Mouse (Mus musculus): ENCODE data around the gene Nfix.

The Nfix gene

GRCm38 (mm10) chr8:84799999-84800831 is at the start of gene Nfix:
TSS of gene Nfix (minus strand) at chr8:84800344.
- peak; percentile 67 for DNase-seq

DNA sequence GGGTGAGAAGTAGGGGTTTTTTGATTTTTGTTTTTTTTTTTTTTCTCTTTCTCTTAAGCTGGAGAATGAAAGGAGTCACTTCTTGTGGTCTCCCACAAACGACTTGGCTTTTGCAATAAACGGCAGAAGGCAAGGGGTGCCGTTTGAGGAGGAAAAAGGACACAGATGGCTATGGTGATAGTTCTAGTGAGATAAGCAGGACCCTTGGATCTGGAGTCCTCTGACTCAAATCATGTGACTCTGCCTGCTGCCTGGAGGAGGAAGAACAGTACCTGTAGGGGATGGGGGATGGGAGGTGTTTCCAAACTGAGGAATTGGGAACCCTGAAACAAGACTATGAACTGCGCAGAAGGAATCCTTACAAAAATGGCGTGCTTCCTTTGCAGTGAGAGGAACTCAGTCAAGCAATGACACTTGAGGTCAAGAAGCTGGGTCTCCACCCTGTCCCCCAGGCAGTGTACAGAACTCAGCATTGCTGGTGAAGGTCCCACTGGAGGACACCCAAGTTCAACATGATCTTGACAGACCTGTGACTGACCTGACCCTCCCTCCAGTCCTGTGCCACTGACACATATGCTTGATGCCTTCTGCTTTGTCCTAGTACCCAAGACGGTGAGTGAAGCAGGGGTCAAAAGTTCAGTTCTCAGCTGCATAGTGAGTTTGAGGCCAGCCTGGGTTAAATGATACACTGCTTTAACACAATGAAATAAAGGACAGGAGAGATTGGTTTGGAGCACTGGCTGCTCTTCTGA is 47.7 kb upstream of the Nfix start:
- DNase-seq: no peak

DNA sequence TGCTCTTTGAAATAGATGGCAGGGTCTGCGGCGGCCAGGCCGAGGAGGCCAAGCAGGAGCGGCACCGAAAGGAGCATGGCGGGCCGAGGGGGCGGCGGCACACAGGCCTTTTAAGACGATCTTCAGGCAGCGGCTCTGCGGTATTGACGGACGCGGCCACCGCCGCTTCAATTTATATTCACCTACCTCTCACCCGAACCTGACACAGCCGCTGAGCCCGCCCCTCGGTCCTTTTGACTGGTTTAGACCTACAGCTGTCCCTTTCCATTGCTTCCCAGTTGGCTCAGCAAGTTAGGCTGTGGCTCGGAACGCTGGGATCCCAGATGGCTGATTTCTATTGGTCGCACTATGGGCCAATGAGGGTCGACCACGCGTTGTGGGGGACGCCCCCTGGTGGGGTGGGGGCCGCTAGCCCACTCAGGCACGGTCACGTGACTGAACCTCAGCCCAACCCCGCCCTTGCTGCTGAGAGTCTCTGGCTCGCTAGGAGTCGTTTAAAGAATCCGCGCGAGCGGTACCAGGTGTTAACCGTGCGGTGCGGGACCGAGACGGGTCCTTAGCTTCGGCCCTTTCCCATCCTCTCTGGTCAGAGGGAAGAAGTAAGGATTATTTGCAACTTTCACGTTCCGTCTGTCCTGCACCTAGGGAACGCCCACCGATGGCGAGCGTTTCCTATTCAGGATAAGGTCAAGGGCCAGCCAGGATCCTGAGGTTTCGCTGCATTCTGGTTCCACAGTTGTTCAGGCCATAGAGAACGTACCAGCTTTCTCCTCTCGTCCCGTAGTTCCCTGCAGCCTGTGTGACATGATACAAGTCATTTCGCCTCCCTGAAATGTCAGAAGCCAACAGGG is 46.8 kb upstream of the Nfix start, which contains the start of gene Calr:
Calr (minus strand) TSS at position 213 of the 851 bp plus-strand sequence.
- DNase-seq: peak; percentile 99

DNA sequence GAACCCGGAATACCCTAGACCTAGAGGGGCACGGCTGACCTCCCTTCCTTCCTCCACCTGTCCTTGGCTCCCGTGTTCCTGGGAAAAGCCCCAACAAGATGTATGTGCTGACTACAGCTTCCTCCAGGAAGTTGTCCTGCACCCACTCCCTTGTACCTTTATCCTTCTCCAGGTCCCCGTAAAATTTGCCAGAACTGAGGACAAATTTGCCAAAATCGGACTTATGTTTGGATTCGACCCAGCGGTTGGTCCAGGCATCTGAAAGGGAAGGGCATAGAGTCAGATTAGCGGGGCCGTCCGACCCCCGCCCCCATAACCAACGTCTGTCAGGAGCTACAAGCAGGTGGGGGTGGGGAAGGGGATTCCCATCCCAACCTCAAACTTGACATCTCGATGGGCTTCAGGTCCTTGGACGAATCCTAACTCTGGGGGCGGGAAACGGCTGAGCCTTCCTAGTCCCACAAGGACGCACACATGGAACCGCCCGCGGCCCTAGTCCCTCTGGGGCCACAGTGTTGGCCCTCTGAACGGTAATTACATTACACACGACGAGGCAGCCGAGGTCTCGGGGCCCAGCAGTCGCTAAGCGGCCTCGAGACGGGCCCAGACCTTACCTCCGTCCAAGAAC is 46.1 kb upstream of the Nfix start:
- no peak for DNase-seq

DNA sequence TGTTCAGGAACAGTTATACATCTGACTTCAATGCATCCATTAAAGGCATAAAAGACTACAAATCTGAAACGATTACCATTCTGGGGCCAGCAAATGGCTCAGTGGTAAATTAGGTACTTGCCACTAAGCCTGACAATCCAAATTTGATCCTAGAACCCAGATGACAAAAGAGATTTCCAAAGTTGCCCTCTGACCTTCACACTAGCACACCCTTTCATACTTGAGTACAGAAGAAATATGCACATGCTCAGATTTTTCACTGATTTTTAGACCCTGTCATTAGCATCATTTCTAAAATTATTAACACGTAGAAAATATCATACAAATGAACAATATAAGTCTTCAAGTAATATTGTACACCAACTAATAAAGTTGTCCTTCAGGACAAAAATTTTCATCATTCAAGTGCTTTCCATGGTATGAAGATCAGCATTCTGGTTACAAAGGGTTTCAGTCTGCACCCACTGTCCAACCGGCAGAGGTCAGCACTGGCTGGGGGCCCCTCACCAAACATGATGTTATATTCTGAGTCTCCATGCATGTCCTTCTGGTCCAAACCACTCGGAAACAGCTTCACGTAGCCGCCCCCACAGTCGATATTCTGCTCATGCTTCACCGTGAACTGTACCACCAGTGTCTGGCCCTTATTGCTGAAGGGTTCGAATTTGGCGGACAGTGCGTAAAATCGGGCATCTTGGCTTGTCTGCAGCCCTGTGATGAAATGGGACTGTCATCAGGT is 45.4 kb upstream of the Nfix start:
- no peak for DNase-seq

GRCm38 (mm10) chr8:84844397-84845070 is 44.4 kb upstream of the Nfix start:
- DNase-seq: no peak

- no peak for DNase-seq
These were observed 41.4 kb upstream of the Nfix start for GRCm38 (mm10) chr8:84841514-84841913.

DNA sequence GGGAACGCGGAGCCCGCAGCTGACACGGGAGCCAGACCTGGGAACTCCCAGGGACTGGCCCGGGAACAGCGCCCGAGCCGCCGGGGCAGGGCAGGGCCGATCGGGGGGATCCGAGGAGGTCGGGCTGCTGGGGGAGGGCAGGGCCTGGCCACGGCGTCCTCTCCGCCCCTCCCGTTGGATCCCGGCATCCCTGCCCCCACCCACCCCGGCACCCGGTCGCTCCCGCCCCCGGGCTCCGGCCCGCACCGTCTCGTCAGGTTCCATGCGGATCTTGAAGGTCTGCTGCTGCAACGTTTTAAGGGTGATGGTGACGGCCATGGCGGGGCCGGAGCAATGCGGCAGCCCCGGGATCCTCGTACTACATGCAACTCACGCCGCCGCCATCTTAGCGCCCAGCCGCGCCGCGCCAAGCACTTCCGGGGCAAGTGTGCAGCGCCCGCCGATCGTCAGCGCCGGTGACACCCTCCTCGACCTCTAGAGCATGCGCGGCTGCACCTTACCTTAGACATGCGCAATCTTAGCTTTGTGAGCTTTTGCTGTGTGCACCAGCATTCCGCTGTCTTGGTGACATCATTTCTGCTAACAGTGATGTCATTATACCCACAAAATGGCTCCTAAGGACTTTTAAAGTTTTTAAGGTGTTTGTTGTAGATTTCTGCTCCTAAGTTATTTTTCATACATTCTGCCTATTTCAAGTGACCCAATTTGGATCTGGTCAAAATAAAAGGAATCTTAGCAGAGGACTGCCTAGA is 40.3 kb upstream of the Nfix start, which contains the start of gene Rad23a:
Rad23a (minus strand) TSS at position 418 of the 752 bp plus-strand sequence.
- DNase-seq: peak; percentile 92

GRCm38 (mm10) chr8:84839875-84840247 is 39.7 kb upstream of the Nfix start:
- DNase-seq: no peak

GRCm38 (mm10) chr8:84839411-84839810 is 39.3 kb upstream of the Nfix start:
- DNase-seq: no peak

DNA sequence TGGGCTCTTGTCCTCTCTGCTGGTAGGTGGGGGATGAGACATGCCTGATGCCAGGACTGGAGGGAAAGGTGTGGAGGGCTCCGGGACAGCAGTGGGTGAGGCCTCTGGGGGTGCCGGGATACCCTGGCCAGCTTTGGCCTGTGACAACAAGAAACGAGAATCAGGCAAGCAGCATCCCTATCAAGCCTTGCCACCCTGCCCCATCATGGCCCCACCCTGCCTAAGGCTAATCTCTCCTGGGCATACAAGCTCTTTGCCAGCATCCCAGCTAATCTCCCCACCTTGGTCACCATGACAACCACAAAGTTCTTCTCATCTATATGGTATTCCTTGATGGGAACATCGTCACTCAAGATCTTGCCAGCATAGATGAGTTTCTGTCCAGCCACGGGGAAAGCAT is 38.4 kb upstream of the Nfix start:
- no peak for DNase-seq

GRCm38 (mm10) chr8:84837912-84838470 is 37.8 kb upstream of the Nfix start:
- DNase-seq: no peak

DNA sequence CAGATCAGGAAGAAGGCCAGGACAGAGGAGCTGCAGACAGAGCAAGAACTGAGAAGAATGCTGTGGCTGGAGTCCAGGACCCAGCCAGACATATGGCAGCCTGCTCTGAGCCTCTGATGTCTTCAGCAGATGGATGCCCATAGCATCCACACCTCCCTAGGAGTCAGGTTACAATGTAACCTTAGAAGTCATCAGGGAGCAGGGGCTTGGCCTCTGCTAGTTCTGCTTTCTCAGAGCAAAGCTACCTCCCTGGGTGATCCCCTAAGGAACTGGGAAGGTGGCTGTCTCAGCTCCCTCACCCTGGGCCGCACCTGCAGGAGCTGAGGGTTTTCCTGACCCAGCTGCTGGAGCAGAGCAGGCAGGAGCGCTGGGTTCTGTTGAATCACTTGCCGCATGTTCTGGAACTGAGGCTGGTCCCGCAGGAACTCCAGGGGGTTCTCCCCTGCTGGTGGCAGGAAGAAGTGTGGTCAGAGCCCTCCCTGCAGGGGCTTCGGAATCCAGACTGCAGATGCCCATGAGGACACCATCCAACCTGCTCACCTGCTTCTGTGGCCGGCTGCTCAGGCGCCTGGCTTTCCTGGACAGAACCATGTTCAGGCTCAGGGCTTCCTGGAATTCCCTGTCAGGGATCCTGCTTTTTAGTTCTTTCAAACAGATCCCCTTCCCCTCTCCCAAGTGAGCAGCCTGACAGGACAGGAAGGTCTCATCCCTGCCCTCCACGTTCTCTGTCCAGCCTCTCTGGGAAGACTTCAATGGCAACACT is 37.2 kb upstream of the Nfix start:
- DNase-seq: no peak

GRCm38 (mm10) chr8:84834866-84835855 is 35.0 kb upstream of the Nfix start:
- peak; percentile 77 for DNase-seq

DNA sequence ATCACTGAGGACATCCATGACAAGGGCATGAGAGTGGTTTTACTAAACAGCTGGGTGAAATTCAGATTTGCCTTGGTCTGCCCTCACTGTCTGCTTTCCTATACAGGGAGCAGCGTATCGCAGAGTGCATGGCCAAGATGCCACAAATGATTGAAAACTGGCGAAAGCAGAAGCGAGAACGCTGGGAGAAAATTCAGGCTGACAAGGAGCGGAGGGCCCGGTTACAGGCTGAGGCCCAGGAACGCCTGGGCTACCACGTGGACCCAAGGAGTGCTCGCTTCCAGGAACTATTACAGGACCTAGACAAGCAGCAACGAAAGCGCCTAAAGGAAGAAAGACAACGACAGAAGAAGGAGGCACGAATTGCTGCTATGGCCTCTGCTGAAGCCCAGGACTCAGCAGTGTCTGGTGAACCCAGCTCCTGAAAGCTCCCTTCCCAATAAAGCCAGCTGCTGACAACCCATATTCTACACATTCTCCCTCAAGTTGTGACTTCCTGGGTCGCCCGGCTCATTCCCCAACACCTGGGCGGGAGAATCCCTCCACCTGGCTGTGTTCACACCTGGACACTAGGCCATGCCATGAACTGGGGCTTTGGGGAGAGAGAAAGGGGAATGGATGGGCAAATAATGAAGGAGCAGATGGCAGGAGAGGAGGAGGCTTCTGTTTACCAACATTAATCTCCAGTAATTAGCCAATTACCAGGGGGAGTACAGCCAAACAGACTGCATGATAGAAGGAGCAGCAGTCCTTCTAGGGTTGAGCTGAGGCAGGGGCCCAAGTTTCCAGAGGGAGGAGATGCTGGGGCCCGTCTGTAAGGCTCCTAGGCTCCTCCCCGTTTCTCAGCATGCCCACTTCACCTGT is 34.1 kb upstream of the Nfix start:
- DNase-seq: no peak

GRCm38 (mm10) chr8:84832759-84833742 is 32.9 kb upstream of the Nfix start:
- DNase-seq: no peak
